Mouse (Mus musculus): ENCODE measurements around the gene Nop56. TPM values are rescaled to one million over a fixed set of nuclear protein-coding genes. Genes with fewer than 3 reads are reported as not detected.
A peak's percentile ranks its signal among the peaks of the same experiment; 100 is the strongest.

Gene Nop56
- polyA plus RNA-seq, 1 experiment from 2014 or later = 159 TPM

- Histone ChIP-seq H3K27me3 (ENCODE audit: control insufficient read depth, insufficient read depth, low read length) (peaks cover 34% of the 10 kb centered on the region), H3K36me3 (ENCODE audit: control insufficient read depth, insufficient read depth) (no peaks in the 10 kb centered on the region), H3K27ac (ENCODE audit: low read length) (no peak overlapping the region), H3K4me1 (ENCODE audit: control insufficient read depth, insufficient read depth, low read length) (no peaks in the 10 kb centered on the region; the same call in 1 of the 2 replicates), H3K4me3 (ENCODE audit: low read length) (no peak overlapping the region), H3K9ac (ENCODE audit: low read length) (no peak overlapping the region), H3K9me3 (replicated peaks; ENCODE audit: control insufficient read depth, low read length) (no peaks in the 10 kb centered on the region), H3K4me2 (ENCODE audit: low read depth, low read length) (no peak overlapping the region)
- ATAC-seq (replicated peaks; ENCODE audit: extremely low read depth, insufficient read depth, low FRiP score) = no peak
- WGBS = 40% methylated on average over 3 of the region's 3 CpGs
Measured at GRCm38 (mm10) chr2:130293009-130293408, 18.8 kb downstream of the Nop56 start.

- H3K9me3 ChIP-seq (replicated peaks; ENCODE audit: control insufficient read depth, low read length) = no peaks in the 10 kb centered on the region
- peaks cover 36% of the 10 kb centered on the region for H3K27me3 ChIP-seq (ENCODE audit: control insufficient read depth, insufficient read depth, low read length)
- no peak overlapping the region for H3K4me2 ChIP-seq (ENCODE audit: low read depth, low read length)
- H3K9ac ChIP-seq (ENCODE audit: low read length) = no peak overlapping the region
- H3K36me3 ChIP-seq (ENCODE audit: control insufficient read depth, insufficient read depth) = no peaks in the 10 kb centered on the region
- no peak overlapping the region for H3K4me3 ChIP-seq (ENCODE audit: low read length)
- 5% methylated on average over 4 of the region's 4 CpGs for WGBS
- ATAC-seq (replicated peaks; ENCODE audit: extremely low read depth, insufficient read depth, low FRiP score) = no peak
- H3K27ac ChIP-seq (ENCODE audit: low read length) = no peak overlapping the region
- H3K4me1 ChIP-seq (ENCODE audit: control insufficient read depth, insufficient read depth, low read length) = no peaks in the 10 kb centered on the region; the same call in 1 of the 2 replicates
Measured at GRCm38 (mm10) chr2:130293486-130293885, 19.3 kb downstream of the Nop56 start.

GRCm38 (mm10) chr2:130294218-130294935 lies 20.1 kb downstream of the Nop56 start:
- H3K4me3 ChIP-seq (ENCODE audit: low read length) = peak overlapping the region; percentile 68
- H3K4me1 ChIP-seq (ENCODE audit: control insufficient read depth, insufficient read depth, low read length) = no peaks in the 10 kb centered on the region; the same call in 1 of the 2 replicates
- H3K9ac ChIP-seq (ENCODE audit: low read length) = peak overlapping the region; percentile 74
- H3K27me3 ChIP-seq (ENCODE audit: control insufficient read depth, insufficient read depth, low read length) = peaks cover 37% of the 10 kb centered on the region
- no peak for ATAC-seq (replicated peaks; ENCODE audit: extremely low read depth, insufficient read depth, low FRiP score)
- H3K36me3 ChIP-seq (ENCODE audit: control insufficient read depth, insufficient read depth) = no peaks in the 10 kb centered on the region
- no peaks in the 10 kb centered on the region for H3K9me3 ChIP-seq (replicated peaks; ENCODE audit: control insufficient read depth, low read length)
- H3K4me2 ChIP-seq (ENCODE audit: low read depth, low read length) = peak overlapping the region; percentile 76
- no peak overlapping the region for H3K27ac ChIP-seq (ENCODE audit: low read length)
- 9% methylated on average over 20 of the region's 20 CpGs for WGBS

GRCm38 (mm10) chr2:130294936-130295277 lies 20.7 kb downstream of the Nop56 start, which contains the start of gene Ebf4:
Gene Ebf4, plus strand, starts transcription at chr2:130295169.
- Histone ChIP-seq H3K4me3 (ENCODE audit: low read length) (peak within 1 kb of the TSS; percentile 68), H3K27me3 (ENCODE audit: control insufficient read depth, insufficient read depth, low read length) (peaks cover 38% of the 10 kb centered on the region), H3K9ac (ENCODE audit: low read length) (peak within 1 kb of the TSS; percentile 74), H3K4me1 (ENCODE audit: control insufficient read depth, insufficient read depth, low read length) (no peaks in the 10 kb centered on the region; the same call in 1 of the 2 replicates), H3K36me3 (ENCODE audit: control insufficient read depth, insufficient read depth) (no peaks in the 10 kb centered on the region), H3K27ac (ENCODE audit: low read length) (no peak within 1 kb of the TSS), H3K4me2 (ENCODE audit: low read depth, low read length) (peak within 1 kb of the TSS; percentile 76), H3K9me3 (replicated peaks; ENCODE audit: control insufficient read depth, low read length) (no peaks in the 10 kb centered on the region)
- 0% methylated on average over 20 of the region's 39 CpGs for WGBS
- peak; percentile 78 for ATAC-seq (replicated peaks; ENCODE audit: extremely low read depth, insufficient read depth, low FRiP score)

- Histone ChIP-seq H3K4me3 (ENCODE audit: low read length) (peak overlapping the region; percentile 68), H3K27ac (ENCODE audit: low read length) (no peak overlapping the region), H3K27me3 (ENCODE audit: control insufficient read depth, insufficient read depth, low read length) (peaks cover 38% of the 10 kb centered on the region), H3K9me3 (replicated peaks; ENCODE audit: control insufficient read depth, low read length) (no peaks in the 10 kb centered on the region), H3K4me2 (ENCODE audit: low read depth, low read length) (peak overlapping the region; percentile 76), H3K9ac (ENCODE audit: low read length) (peak overlapping the region; percentile 74), H3K4me1 (ENCODE audit: control insufficient read depth, insufficient read depth, low read length) (no peaks in the 10 kb centered on the region; the same call in 1 of the 2 replicates), H3K36me3 (ENCODE audit: control insufficient read depth, insufficient read depth) (no peaks in the 10 kb centered on the region)
- peak; percentile 69 for ATAC-seq (replicated peaks; ENCODE audit: extremely low read depth, insufficient read depth, low FRiP score)
- under 1% methylated on average over 72 of the region's 99 CpGs for WGBS
Measured at GRCm38 (mm10) chr2:130295331-130296133, 21.3 kb downstream of the Nop56 start.

GRCm38 (mm10) chr2:130296134-130296745 lies 22.0 kb downstream of the Nop56 start:
- 6% methylated on average over 20 of the region's 20 CpGs for WGBS
- no peaks in the 10 kb centered on the region for H3K9me3 ChIP-seq (replicated peaks; ENCODE audit: control insufficient read depth, low read length)
- no peaks in the 10 kb centered on the region for H3K36me3 ChIP-seq (ENCODE audit: control insufficient read depth, insufficient read depth)
- H3K27me3 ChIP-seq (ENCODE audit: control insufficient read depth, insufficient read depth, low read length) = peaks cover 38% of the 10 kb centered on the region
- peak overlapping the region; percentile 68 for H3K4me3 ChIP-seq (ENCODE audit: low read length)
- no peak; the same call in 1 of the 2 replicates for ATAC-seq (replicated peaks; ENCODE audit: extremely low read depth, insufficient read depth, low FRiP score)
- no peak overlapping the region for H3K9ac ChIP-seq (ENCODE audit: low read length)
- H3K27ac ChIP-seq (ENCODE audit: low read length) = no peak overlapping the region
- no peaks in the 10 kb centered on the region; the same call in 1 of the 2 replicates for H3K4me1 ChIP-seq (ENCODE audit: control insufficient read depth, insufficient read depth, low read length)
- H3K4me2 ChIP-seq (ENCODE audit: low read depth, low read length) = peak overlapping the region; percentile 76

GRCm38 (mm10) chr2:130297580-130297979 lies 23.4 kb downstream of the Nop56 start:
- no peak overlapping the region for H3K4me3 ChIP-seq (ENCODE audit: low read length)
- ATAC-seq (replicated peaks; ENCODE audit: extremely low read depth, insufficient read depth, low FRiP score) = no peak
- H3K36me3 ChIP-seq (ENCODE audit: control insufficient read depth, insufficient read depth) = no peaks in the 10 kb centered on the region
- H3K9ac ChIP-seq (ENCODE audit: low read length) = no peak overlapping the region
- no peaks in the 10 kb centered on the region; the same call in 1 of the 2 replicates for H3K4me1 ChIP-seq (ENCODE audit: control insufficient read depth, insufficient read depth, low read length)
- no peak overlapping the region for H3K4me2 ChIP-seq (ENCODE audit: low read depth, low read length)
- H3K27me3 ChIP-seq (ENCODE audit: control insufficient read depth, insufficient read depth, low read length) = peaks cover 38% of the 10 kb centered on the region
- 75% methylated on average over 9 of the region's 9 CpGs for WGBS
- H3K27ac ChIP-seq (ENCODE audit: low read length) = no peak overlapping the region
- no peaks in the 10 kb centered on the region for H3K9me3 ChIP-seq (replicated peaks; ENCODE audit: control insufficient read depth, low read length)

- whole genome bisulfite sequencing = 56% methylated on average over 4 of the region's 4 CpGs
- H3K36me3 ChIP-seq (ENCODE audit: control insufficient read depth, insufficient read depth) = no peaks in the 10 kb centered on the region
- no peak overlapping the region for H3K27ac ChIP-seq (ENCODE audit: low read length)
- H3K4me3 ChIP-seq (ENCODE audit: low read length) = no peak overlapping the region
- no peaks in the 10 kb centered on the region for H3K4me1 ChIP-seq (ENCODE audit: control insufficient read depth, insufficient read depth, low read length)
- H3K9me3 ChIP-seq (replicated peaks; ENCODE audit: control insufficient read depth, low read length) = no peaks in the 10 kb centered on the region
- H3K4me2 ChIP-seq (ENCODE audit: low read depth, low read length) = no peak overlapping the region
- H3K27me3 ChIP-seq (ENCODE audit: control insufficient read depth, insufficient read depth, low read length) = peaks cover 4% of the 10 kb centered on the region; the same call in 1 of the 2 replicates
- ATAC-seq (replicated peaks; ENCODE audit: extremely low read depth, insufficient read depth, low FRiP score) = no peak
- no peak overlapping the region for H3K9ac ChIP-seq (ENCODE audit: low read length)
Measured at GRCm38 (mm10) chr2:130303014-130303413, 28.8 kb downstream of the Nop56 start.
